Mouse (Mus musculus) cerebellum, adult 2 months (tissue): ENCODE results near the gene N4bp2.

Experiments used
- CTCF ChIP-seq: fragments of 200-500 bp; IDR thresholded peaks from 2 replicates; pipeline ENCODE4 v1.5.1; 2011; ENCODE audit warnings: low read depth, mild to moderate bottlenecking, control low read depth, low read length, moderate library complexity, borderline replicate concordance; ENCODE audit not compliant: insufficient read depth
- POLR2A ChIP-seq: fragments of 200-500 bp; IDR thresholded peaks from 2 replicates; pipeline ENCODE4 v1.6.1; 2011; ENCODE audit warnings: low read length, control low read depth, borderline replicate concordance; ENCODE audit not compliant: insufficient read depth

GRCm38 (mm10) chr5:65864486-65864885, 101.2 kb downstream of the N4bp2 start:
- TF ChIP-seq POLR2A (no peak), CTCF (no peak)
